Mouse (Mus musculus) c-Kit-positive CD71-positive TER-119-positive erythroid progenitor cells, embryonic 14.5 days (primary cell): ENCODE results near the gene Adgrl3.

Experiments used
- DNase-seq: peaks from one replicate; pipeline ENCODE4 v3.0.0-alpha.2; 2013; ENCODE audit warnings: low spot score

Gene Adgrl3

DNA sequence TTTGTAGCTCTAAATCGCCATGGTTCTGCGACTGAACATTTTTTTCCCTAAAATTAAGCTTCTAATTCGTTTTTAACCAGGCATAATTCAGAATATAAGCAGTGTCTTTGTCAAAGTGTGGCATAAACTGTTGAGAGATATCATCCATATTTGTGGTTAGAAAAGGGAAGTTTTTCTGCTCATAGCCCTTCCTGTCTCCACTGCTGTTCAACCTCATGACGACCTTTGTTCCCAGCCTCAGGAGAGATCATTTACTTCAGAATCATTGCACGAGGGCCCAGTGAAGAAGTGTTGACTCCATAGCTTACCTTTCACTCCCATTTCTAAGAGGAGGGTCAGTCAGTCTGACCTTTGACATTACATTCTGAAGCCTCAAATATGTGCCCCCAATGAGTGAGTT, 56.4 kb downstream of the Adgrl3 start:
- DNase-seq, result no peak

DNA sequence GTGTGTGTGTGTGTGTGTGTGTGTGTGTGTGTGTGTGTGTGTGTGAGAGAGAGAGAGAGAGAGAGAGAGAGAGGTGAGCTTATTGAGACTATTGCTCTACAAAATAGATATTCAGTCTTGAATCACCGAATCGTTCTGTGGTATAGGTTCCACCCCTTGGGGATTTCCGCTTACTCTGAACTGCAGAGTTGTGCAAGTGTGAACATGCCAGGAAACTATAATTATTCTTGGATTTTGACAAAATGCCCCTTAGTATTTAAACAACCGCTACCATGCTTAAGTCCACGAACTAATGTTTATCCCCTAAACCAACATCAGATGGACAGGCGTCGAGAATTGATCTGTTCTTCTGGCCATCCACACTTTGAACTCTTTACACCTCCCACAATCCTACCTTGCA, 57.1 kb downstream of the Adgrl3 start:
- DNase-seq, result no peak

DNA sequence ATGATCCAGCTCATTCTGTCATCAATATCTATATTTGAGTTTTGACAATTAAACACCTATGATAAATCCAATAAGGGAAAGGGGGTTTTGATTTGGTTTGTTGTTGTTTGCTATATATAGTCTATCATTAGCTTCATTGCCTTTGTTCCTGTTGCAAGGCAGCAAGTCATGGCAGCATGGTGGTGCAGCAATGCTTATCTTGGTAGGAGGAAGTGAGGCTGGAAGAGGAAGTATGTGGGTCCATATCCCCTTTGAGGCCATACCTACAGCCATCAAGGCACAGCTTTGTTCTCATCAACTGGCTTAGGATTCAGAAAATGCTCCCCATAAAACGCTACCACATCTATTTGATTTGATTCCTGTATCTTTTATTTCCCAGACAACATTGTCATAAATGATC, 58.1 kb downstream of the Adgrl3 start:
- no peak for DNase-seq

DNA sequence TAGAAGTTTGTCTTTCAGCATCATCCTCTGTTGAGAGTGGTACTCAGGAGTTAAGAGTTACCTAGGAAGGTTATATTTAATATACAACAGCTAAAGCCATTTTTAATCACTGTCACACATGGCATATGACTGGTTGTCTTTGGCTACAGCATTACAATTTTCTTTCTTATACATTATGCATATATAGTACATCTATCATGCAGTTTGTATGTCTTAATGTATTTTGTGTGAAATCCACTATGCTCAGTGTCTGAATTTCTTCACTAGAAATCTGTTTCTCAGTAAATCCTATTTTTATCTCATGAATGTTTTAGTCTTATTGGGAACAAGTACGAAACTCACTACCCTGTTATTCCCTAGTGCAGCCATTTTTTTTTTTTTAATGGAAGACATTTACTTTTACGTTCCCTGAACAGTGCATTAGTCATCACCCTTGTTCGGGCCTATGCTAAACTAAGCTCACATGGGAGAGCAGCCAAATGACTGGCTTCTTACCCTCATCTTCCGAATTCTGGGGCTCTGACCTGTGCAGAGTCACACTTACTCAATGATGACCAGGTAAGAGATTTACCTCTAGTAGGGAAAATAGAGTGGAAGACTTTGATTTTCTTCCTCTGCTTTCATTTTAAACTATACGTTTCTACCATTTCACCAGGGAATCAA, 63.9 kb downstream of the Adgrl3 start:
- DNase-seq, result no peak

DNA sequence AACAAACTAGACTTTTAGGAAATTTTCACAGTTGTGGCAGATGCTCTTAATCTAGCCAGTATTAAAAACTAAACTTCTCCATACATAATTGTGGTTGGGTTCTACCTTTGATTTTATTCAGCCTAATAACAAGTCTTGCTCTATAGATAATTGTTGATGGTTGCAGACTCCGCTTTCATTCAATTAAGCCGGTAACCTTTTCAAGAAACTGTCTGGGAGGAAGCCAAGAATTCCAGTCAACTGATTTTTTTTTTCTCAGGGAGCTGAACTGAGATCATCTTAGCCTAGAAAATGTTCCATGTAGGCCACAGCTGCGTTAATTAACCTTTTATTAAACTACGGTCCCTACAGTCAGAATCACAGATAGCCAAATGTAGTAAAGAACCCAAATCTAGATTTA, 65.2 kb downstream of the Adgrl3 start:
- DNase-seq, result no peak

DNA sequence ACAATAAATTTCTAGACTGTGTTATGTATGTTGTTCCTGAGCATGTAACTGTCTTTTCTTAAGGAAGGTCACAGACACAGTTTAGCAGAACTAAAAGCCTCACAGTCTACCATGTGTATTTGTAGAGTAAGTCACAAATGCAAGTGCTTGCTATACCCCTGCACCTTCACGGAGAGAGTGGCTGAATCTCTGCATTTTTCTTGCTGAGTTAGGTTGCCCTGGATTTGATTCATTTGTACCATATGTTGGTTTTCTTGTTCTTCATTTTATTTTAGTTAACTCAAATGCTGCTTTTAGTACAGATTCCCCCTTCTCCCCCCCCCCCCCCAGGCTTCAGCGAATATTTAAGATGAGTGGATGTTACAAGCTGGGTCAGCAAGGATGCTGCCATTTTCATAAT, 68.7 kb downstream of the Adgrl3 start:
- DNase-seq, result no peak

DNA sequence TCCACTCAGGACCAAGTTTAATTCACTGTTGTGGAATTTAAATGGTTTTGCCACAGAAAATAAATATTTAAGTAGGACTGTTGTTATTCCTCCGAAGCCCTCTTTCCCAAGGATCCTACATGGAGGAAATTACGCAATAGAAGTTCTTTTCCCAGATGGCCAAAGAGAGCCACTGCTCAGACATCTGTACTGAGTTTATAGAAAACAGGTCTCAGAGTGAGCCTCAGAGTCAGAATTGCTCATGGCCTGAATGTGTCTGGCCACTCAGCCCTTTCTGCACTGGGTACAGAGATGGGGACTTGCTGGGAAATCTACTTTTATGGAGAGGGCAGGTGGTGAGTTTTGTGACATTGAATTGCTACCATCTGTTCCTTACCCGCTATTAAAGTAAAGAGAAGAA, 74.7 kb downstream of the Adgrl3 start:
- no peak for DNase-seq

DNA sequence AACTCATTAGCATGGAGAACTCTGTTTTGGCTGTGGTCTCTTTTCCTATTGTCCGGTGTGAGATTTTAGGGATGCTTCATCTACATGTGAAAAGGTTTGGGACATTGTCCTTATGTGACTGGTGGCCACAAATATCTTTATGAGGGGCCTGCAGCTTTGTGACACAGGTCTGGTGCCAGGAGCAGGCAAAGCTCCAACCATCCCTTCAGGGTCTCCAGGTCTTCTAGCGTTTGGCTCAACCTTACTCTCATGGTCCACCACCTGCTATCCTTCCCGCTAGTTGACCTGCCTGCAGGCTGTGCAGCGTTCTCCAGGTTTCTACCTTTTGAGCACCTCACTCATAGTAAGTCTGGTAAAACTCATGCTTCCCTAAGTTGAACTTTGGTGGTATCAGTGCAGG, 77.2 kb downstream of the Adgrl3 start:
- DNase-seq, result no peak

DNA sequence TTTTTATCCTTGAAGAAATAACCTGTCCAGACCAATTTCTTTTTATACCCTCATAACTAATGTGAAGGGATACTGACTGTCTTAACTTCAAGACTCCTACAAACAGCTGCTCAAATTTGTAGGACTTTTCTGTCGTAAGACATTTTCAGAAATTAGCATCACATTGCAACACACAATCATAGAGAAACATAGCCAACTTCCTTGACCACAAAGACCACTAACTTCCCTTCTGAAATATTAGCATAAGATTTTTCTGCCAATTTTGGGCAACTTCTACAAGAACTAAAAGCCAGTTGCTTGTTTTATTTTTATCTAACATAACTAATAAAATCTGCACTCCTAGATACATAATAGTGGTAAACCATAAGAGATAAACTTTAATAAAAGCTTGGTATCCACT, 87.5 kb downstream of the Adgrl3 start:
- DNase-seq, result no peak

DNA sequence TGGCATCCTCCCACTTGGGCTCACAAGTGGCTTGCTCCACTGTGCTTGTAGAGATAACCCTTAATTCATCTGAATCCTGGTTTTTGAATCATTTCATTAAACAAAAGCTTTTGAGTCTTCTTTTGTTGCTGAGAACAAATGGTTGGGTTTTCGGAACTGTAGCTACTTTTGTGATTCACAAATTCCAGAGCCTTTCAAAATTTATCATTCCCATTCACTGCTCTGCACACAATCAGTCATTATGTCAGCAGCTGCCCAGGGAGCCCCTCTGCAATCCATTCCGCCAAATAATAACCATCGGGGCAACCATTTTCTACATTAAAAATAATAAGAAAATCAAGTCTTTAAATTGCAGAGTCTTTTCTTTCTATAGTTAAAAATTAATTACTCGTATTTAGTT, 104.5 kb downstream of the Adgrl3 start:
- no peak for DNase-seq

DNA sequence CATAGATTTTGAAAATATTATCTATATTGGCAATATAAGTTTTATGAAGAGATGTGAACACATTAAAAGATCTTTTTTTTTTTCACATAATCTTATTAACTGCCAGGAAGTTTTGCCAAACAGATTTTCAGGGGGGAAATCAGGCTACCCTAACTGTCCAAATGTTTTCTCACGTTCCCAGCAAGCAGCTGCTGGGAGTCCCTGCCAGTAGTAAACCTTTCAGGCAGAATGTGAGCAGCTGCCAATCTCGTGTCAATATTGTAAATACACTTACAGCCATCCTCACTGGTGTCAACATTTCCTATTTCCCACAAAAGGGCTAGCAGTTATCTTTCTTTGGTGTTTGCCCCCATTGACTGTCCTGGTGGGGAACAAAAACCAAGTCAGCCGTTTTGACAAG, 107.7 kb downstream of the Adgrl3 start:
- DNase-seq, result no peak

DNA sequence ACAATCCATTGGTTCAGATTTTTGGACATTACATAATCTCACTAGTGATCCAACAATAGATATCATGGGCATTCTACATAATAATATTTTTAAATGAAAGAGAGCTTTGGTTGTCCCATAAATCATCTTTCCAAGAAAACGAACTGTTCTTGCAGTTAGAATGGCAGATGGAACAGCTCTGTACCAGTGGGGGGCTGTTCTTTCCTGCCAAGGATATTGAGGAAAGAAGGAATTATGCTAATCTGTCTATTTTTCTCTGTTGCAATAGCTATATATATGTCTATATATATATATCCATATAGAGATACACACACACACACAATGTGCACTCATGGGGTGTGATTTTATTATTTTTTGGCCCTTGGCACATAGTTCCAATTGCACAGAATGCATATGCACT, 116.5 kb downstream of the Adgrl3 start:
- DNase-seq, result no peak

DNA sequence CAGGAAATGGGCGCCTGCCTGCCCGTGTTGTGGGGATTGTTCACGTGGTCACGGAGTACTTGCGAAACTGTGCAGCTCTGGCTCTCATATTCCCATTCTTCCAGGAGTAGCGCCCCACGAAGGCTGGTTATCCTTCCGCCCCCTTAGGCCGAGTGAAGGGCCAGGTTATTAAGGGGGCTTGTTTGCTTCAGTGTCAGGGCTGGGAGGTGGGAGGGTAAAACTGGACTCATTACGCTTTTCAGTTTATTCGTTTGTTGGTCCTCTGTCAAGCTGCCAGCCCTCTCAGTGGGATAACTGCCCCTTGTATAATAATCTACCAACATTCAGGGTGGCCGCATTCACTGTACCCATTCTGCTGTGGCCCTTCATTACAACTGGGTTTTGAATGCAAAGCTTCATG, 135.9 kb downstream of the Adgrl3 start:
- no peak for DNase-seq

DNA sequence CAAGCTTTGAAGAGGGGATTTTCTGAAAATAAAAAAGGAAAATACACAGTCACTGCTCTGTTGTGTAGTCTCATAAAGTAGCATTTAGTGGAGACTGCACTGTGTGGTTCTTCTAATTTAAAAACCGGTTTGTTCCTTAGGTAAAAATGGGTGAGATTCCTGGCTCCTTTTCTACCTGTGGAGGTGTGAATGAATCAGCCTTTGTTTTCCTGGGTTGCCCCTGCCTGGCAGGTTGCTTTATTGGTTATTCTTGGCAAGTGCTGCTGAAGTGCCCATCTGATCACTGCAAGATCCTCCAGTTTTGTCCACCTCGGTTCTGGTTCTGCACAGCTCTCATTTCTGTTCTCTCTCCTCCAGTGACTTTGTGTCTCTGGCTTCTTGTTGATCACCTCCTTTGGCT, 136.3 kb downstream of the Adgrl3 start:
- DNase-seq, result no peak

DNA sequence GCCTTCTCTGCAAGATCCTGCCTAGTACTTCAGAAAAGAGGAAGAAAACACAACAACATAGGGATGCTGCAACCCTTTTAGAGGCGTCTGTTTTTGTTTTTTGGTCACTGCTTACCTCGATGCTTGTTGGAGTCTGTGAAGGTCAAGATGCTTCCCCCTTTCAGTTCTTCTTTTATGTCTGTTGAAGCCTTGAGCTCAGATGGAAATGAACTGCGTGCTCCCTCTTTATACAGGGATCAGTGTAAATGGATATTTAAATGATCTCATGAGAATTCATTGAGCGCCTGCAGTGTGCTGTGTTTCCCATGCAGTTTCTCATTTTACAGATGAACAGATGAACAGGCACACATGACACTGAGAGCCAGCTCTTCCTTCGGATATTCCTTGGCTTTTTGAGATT, 136.9 kb downstream of the Adgrl3 start:
- DNase-seq, result no peak

DNA sequence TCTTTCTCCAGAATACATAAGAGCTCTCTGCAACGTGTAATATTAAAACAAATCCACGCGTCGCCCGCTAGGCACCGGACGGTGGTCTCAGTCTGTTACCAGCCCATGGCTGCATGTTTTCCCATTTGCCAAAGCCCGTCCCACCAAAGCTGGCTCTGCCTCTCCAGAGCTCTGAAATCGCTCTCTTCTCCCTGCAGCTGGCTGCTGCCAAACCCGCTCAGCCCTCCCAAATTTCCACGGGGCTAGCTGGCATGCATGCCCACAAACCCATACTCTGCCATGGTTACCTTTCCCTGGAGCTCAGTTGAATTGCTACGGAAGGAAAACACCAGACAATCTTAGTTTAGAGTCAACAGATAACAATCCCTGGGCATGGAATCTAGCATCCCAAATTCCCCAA, 139.1 kb downstream of the Adgrl3 start:
- no peak for DNase-seq

DNA sequence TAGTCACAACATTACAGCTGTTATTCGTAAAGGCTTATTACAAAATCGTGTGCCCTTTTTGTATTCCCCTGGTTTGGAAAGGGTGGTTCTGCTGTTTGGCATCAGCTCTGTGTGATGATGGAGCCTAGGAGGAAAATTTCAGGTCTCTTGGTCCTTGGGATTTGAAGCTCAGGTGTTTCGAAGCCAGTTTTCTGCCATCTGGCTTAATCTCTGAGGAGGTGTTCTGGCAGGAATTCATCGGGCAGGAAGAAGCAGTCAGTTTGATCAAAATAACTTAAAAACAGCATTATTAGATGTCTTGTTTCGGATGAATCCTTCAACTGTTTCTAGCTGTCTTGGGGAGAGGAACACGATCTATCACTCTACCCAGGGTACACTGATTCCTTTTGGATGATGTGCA, 140.5 kb downstream of the Adgrl3 start:
- DNase-seq, result no peak

DNA sequence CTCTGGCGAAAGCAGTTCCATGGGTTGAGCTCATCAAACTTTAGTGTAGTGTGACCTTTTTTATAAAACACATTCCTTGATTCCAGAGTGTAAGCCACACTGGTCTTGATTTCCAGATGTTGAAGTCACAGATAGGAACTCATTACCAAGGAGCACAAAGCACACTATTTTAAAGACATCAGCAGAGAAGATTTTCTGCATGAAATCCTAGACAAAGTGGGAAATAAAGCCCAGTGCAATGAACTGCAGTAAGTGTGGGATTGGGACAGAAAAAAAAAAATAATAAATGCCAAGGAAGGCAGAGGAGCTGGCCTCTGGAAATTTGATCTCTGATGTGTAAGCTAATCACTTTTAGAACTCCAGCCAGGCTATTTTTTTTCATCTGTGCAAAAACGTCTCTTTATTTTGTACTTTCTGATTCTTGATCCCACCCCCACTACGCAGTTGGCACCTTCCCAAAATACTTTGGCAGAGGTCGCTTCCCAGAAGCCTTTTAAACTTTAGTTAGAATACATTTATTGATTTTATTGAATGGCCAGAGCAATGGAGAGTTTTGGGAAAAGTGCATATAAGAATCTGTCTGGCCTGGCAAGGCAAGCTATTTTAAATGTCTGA, 169.0 kb downstream of the Adgrl3 start:
- DNase-seq, result no peak

DNA sequence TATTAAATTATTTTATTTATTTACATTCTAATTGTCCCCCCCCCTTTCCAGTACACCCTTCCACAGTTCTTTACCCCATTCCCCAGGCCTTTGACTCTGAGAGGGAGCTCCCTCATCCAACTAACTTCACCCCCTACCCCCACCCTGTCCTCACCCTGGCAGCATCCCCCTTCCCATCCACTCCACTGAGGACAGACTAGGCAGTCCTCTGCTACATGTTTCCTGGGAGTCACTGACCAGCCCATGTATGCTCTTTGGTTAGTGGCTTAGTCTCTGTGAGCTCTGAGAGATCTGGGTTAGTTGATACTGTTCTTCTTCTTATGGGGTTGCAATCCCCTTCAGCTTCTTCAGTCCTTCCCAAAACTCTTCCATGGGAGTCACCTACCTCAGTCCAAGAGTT, 180.4 kb downstream of the Adgrl3 start:
- no peak for DNase-seq

DNA sequence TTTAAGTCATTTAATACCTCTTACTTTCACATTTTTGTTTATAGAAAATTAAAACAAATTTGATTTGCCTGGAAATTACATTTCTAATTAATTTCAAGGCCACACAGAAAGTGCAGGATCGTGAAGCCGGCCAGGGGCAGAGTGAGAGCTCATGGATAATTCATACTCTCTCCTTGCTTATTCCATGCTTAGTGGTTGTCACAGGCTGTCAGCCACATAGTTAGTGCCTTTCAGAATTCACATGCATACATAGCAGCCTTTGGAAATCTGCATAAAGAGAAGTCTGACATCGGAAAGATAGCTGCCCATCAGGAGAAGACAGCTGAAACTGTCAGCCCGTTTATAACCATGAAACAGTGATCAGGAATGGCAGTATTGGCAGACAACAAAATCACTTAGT, 181.9 kb downstream of the Adgrl3 start:
- no peak for DNase-seq

DNA sequence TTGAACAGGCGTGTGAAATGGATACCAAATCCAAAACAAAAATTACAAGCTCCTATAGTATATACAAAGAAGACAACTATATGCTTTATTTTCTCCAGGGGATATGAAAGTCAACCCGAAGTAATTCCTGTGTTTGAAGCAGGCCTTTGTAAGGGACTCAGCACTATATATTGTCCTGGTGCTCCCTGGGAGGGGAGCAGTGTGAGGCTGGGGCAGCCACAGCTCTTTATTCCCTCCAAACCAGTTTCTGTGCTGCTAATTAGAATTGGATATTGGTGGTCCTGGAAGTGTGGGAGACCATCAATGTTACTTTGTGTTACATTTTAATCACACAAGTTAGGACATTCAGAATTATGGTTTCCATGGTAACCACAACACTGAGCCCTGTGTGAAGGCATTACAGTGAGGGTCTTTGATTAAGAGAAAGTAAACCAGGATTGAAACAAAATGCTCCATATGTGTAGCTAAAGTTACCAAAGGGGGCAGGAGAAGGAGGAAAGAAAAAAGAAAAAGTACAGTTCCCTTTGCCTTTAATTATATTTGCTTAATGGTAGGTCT, 198.6 kb downstream of the Adgrl3 start:
- DNase-seq, result no peak

DNA sequence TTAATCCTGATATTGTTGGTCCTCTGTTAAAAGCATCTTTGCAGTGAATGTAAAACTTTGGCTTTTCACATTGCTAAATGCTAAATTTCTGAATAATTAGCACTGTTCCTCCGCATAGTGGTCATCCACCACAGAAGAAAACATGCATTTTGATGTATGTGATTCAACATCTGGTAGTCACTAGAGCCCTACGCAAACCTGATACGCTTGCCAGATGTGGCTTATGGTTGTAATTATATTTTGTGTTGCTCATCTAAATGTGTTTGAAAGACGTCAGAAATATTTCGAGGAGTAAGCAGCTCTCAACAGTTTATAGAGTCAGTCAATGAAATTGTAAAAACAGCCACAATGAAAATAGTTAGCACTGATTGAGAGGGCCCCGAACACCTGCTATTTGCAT, 204.5 kb downstream of the Adgrl3 start:
- no peak for DNase-seq

DNA sequence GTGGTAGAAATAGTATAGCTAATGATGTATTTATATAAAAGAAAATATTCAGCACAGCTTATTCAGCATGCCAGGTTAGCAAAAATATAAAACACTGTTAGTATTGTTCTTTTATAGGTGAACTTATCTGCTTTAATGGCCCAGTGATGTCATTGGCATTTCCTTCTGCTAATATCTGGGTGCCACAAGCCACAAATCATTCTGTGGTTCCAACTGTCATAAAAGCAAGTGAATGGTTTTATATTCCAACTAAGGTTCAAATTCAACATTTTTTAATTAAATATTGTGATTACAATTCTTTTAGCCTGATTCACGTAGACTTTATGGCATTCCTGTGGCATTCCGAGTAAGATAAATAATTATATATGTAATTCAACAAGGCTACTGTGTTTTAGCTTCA, 205.5 kb downstream of the Adgrl3 start:
- DNase-seq, result no peak

DNA sequence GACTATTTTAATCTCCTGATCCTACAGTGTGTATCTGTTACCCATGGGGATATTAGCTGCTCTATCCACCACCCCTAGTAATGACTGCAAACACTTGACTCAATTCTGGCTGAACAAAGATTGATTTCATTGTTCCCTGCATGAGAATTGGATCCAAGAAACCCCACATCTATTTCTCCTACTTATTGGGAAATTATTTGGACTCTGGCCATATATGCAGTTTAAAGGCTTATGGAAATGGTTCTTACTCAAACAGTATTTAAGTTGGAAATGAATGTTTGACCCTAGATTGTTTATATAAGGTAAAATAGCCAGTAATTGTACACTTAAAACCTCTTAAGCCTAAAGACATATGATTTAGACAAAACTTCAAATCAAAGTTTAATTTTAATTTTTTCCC, 207.3 kb downstream of the Adgrl3 start:
- no peak for DNase-seq
